Mouse (Mus musculus) layer of hippocampus, adult 9-11 months (tissue): ENCODE results near the gene Ly6g6c.

Experiments
- DNase-seq: peaks from one replicate; pipeline ENCODE4 v3.0.0; 2022

The Ly6g6c gene

DNA sequence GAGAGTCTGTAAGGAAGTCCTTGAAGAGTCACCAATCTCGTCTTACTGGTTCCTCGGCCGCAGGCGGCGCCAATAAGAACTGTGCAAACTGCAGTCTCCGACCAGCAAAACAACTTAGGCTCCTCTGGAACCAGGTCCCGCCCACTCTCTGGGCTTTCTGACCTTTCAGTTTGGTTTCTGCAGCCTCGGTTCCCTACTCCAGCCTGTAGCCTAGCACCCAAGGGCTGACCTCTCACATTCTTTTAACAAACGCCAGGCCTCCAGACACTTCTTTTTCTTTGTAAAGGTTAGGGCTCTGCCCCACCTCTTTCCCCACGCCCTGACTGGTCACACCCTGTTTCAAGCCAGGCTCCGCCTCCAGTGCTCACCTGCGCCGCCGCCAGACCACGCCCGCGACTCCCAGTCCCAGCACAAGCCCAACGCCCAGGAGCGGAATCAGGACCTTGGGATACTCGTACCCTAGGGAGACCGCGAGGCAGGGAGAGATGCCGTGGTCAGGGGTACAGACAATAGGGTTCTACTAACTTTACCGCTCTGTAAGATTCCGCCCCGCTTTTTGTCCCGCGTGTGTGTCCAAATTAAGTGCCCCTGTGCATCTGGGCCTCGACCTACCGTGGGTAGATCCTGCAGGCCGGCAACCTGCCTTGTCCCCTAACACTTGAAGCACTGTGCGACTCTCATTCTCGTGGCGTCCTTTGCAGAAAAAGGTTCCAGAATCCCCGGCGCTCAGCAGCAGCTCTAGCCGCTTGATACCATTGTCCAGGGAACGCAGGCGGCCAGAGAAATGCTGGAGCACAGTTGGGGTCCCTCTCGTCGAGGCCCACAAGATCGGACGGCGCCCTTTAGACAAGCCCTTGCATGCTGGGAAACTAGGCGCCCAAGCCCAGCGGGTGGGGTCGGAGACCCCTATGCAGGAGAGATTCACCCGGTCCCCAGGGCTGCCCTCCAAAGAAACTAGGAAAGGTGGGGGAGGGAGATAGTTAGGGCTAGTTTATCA, at the start of gene Ly6g6c:
Gene Ly6g6c (plus strand): TSS at position 438 of the 997 bp plus-strand sequence.
- DNase-seq = no peak

DNA sequence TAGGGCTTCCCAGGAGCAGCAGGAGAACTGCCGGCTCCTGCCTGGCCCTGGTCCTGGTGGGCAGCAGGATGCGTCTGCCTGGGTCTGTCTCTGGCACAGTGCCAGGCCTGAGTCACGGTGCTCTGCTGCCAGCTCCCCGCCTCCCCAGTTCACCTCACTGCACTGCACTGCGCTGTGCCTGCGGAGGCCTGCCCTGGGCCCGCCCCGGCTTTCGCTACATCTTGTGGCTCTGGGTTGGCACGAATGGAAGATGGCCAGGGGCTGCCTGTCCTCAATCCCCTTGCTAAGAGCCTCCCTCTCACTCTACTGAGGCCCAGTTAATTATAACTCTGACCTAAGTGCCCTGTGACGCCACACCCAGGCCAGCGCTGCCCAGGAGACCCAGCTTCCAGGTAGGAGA, 48.8 kb upstream of the Ly6g6c start, which contains the start of gene Vwa7:
Gene Vwa7 (plus strand): TSS at position 204 of the 400 bp plus-strand sequence.
- no peak for DNase-seq

DNA sequence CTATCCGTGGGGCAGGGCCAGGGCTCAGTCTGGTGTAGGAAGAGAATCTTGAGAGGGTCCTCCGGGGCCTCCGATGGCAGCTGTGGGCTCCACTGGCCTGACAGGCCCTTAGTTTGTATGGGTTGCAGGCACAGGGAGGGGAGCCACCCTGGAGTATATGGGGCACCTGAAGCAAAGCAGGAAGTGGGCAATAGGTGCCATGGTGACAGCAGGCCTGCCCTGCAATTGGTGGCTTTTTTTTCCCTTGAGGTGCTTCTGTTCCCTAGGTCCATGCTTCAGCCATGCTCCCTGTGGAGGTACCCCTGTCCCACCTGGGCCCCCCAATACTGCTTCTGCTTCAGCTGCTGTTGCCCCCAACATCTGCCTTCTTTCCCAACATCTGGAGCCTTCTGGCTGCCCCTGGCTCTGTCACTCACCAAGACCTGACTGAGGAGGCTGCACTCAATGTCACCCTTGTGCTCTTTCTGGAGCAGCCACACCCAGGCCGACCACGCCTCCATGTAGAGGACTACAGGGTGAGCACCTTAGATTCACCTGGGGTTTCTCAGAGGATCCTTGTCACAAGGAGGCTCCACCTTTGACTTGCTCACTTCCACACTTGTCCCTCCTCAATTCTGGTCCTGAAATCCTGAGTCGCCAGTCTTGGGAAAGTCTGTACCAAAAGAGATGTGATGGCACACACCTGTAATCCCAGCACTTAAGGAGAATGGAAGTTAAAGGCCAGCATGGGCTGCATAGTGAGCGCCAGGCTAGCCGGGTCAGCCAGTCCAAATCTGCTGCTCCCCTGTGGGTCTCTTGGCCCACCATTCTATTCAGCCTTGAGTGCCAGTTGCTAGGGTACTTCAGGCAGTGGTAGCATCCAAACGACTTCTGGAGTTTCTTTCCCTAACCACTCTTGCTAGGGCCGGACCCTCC, 48.1 kb upstream of the Ly6g6c start:
- no peak for DNase-seq

DNA sequence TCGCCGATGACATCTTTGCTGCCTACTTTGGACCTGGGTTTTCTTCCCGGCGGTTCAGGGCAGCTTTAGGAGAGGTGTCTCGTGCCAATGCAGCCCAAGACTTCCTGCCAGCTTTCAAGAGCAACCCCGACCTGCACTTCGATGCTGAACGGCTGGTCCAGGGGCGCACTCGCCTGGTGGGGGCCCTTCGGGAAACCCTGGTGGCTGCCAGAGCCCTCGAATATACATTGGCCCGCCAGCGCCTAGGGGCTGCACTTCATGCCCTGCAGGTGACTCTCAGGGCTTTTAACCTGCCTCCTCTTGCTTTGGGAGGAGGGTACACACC, 47.5 kb upstream of the Ly6g6c start:
- no peak for DNase-seq

DNA sequence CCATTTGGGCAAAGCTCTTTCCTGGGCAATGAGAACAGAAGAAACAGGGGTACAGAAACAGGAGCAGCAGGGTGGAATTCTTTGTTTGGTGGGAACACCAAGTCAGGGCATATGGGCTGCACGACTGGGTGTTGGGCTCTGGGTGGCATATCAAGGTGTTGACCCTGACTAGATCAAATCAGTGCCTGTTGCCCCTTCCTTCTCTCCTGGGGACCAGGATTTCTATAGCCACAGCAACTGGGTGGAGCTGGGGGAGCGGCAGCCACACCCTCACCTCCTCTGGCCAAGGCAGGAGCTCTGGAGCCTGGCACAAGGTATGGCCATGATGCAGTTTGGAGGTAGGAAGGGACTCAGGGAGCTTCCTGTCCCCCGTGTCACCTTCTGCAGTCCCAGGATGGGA, 47.0 kb upstream of the Ly6g6c start:
- no peak for DNase-seq

DNA sequence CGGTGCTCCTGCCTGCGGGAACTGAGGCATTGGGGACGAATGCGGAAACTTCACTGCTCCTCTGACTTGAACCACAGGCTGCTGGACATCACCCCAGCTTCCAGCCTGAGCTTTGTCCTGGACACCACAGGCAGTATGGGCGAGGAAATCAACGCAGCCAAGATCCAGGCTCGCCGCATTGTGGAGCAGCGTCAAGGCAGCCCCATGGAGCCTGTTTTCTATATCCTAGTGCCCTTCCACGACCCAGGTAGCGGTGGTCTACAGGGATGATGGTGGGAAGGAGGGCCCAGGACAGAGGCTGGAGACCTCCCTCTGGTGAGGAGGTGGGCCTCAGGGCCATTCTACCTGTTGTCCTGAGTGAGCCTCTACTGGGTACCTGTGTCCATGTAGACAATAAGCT, 45.3 kb upstream of the Ly6g6c start:
- no peak for DNase-seq

DNA sequence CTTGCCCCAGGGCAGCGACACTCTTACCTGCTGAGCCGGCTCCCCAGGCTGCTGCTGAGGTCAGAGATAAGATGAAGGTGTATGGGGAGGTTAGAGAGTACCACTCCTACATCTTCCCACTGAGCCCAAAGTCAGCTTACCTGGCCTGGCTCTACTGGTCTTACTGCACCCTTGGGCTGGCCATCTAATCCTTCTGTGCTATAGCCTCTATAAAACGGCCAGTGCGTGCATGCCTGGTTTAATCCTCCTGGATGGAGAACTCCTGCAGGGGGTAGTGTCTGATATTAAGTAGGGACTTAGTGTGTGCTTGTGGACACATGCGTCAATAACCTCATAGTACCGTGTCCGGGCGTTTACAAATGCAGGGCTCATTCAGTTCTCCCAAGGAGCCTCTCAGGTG, 44.6 kb upstream of the Ly6g6c start:
- no peak for DNase-seq

DNA sequence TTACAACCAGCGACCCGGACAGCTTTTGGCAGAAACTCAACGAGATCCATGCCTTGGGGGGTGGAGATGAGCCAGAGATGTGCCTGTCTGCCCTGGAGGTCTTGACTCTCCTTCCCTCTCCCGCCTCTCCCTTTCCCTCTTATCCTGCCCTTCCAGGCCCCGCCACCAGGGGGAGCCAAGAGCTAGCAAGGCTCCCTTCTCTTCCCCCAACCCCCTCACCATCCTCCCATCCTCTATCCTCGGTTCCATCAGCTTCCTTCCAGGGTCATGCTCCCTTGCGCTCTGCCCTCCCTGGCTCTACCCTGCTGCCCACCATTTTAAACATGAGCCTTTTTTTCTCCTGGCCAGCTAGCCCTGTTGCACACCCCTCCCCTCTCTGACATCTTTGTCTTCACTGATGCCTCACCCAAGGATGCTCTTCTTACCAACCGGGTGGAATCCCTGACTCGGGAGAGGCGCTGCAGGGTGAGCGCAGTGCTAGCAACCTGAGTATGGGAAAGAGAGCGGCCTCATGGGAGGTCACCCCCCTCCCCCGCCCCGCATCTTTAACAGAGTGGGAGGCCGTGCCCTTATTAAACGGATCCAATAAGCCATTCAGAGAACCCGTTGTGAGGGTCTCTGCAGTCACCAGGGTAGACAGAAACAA, 43.9 kb upstream of the Ly6g6c start:
- DNase-seq = peak; percentile 80

DNA sequence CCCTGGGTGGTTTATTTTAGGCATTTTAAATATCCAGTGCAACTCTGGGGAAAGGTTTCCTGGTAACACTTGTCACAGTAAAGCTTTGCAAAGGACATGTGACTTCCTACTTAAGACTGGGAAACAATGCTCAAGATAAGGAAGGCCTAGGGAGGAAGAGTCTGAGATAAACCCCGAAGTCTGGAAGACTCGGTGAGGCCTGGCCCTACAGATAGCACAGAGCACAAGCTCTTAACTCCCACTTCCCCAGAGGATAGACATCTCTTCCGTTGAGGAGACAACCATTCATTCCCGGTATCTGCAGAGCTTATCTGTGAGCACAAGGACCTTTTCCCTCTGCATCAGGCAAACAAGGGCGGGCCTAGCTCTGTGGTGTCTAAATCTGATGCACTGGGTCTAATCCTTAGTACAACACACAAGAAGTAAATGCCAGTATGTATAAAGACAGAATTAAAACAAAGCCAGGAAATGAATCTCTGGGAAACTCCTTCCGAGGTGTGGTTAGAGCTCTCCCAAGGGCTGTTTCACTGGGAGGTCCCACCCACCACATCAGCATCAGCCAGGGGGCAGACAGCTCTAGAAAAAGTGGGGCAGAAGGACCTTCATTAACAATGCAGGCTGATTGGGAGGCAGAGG, 43.2 kb upstream of the Ly6g6c start:
- DNase-seq = no peak

DNA sequence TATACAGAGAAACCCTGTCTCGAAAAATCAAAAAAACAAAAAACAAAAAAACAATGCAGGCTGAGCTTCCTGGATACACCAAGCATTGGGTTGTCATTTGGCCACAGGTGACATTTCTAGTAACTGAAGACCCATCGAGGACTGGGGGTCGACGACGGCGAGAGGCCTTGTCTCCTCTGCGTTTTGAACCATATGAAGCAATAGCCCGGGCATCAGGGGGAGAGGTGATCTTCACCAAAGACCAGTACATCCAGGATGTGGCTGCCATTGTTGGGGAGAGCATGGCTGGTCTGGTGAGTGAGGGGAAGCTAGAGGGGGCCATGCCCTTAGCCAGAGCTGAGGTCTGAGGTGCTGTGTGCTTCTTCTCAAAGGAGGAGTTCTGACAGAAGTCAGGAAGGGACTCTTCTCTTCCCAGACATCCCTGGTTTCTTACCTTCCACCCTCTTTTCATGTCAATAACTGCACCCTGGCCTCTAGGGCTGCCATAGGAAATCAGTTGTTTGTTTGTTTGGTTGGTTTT, 42.6 kb upstream of the Ly6g6c start:
- no peak for DNase-seq

DNA sequence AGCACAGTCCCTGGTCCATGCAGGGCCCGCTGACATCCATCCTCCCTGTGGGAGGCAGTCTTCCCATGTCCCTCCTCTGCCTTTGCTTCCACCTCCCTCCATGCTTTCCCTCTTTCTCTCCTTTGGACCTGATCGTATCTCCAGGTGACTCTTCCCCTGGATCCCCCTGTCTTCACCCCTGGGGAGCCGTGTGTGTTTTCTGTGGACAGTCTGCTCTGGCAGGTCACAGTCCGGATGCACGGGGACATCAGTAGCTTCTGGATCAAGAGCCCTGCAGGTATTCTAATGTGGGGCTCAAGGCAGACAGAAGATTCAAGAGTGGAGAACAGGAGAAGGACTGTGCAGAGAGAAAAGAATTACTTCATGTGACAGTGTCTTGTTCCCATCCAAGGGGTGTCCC, 42.0 kb upstream of the Ly6g6c start:
- DNase-seq = no peak

DNA sequence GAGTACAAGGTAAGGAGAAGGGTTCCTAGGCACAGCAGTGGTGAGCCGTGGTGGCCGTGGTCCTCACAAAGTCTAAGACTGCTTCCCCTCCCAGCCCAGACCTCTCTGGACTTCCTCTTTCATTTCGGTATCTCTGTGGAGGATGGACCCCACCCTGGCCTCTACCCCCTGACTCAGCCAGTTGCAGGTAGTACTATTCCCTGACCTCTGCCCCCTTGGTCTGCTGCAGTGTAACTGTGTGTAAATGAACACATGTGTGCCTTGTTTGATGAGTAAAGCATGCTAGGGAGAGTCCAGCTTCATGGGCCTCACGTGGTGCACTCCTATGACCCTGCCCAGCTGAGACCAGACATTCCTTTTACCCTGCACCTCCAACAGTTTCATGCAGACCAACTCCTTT, 41.4 kb upstream of the Ly6g6c start:
- DNase-seq = no peak

DNA sequence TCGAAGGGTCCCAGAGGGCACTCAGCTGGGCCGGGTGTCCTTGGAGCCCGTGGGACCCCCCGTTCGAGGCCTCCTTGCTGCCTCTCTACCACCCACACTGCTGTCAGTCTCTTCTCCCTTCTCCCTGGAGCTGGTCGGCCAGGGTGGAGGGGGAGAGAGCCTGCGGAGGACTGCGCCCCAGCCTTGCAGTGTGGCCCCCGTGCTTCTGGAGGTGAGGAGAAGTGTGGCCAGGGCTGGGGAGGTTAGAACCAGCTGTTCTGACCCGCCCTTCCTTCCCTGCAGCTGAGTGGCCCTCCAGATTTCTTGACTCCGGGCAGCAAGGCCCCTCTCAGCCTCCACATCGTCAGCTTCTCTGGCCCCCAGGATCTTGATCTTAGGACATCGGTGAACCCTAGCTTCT, 40.9 kb upstream of the Ly6g6c start:
- DNase-seq = no peak

DNA sequence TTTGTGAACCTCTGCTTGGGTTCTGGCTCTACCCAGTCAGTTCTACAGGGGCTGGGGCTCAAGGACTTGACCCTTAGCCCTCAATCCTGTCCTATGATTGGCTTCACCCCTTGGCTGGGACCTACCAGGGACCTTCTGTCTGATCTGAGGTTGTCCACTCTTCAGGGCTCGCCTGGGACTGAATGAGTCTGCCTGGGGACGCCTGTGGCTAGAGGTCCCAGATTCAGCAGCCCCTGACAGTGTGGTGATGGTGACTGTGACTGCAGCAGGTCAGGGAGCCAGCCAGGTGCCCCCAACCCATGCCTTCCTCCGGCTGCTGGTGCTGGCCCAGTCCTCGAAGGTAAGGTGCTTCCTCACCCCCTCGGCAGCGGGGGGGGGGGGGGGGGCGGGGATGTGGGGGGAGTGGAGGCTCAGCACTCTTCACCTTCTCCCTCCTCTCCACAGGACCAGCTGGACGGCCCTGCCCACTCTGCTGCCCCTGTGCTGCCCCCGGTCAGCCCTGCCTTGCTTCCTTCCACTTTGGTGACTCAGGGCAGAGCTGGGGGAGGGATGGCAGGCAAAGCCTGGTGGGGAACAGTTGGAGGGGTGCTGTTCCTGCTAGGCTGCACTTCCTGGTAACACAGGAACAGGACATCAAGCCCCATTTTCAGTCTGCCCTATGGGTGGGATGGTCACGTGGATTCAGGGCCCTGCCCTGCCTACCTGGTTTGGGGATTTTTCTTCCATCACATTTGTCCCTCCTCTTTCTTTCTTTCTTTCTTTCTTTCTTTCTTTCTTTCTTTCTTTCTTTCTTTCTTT, 40.3 kb upstream of the Ly6g6c start:
- DNase-seq = no peak

DNA sequence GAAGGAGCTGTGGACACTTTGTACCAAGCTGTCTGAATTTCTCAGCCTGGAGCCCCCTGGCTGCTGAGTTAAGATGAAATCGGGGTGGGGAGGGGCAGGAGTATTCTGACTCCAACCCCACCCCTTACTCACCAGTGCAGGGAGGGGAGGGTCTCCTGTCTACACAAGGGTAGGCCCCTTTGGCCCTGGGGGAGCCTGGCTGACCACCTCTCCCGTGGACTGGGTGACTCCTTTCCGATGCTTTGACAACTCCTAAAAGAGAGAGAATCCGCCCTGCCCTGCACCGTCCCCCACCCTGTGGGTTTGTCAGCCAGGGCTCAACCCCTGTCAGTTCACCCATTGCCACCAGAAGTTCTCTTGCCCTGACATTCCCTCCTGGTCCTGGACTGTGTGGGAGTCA, 39.0 kb upstream of the Ly6g6c start:
- no peak for DNase-seq

DNA sequence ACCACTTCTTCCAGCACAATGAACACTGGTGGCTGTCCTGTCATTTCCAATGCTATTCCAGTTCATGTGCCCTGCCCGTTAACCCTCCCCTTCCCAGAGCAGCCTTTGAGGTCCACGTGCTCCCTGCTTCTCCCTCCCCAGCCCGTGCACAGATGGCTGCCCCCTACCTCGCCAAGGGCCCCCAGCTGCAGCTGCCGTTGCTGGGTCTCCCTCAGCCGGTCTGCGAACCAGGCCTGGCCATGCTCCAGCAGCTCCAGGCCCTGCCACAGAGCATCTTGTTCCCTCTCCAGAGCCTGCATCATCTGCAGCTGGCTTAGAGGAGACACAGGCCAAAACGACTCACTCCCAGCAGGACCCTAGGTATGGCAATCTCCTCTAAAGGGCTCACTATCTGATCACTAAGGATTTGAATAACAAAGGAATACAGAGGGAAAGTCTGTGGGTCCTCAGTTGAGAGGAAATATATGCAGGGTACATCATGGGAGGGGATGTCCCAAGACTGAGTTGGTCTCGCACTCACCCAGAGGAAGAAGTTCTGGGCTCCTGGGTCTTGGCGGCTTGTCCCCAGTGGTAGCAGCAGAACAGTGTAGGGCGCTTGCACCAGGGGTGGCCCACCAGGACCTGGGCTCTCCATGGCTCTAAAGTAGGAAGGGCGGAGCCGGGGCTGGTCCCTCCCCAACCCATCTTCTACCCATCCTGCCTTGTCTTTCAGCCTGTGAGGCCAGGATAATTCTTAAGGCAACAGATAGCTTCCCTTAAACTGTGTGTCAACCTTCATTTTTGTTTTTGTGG, 37.7 kb upstream of the Ly6g6c start, which contains the start of gene Sapcd1:
Gene Sapcd1 (minus strand): TSS at position 740 of the 792 bp plus-strand sequence.
- peak; percentile 83 for DNase-seq

DNA sequence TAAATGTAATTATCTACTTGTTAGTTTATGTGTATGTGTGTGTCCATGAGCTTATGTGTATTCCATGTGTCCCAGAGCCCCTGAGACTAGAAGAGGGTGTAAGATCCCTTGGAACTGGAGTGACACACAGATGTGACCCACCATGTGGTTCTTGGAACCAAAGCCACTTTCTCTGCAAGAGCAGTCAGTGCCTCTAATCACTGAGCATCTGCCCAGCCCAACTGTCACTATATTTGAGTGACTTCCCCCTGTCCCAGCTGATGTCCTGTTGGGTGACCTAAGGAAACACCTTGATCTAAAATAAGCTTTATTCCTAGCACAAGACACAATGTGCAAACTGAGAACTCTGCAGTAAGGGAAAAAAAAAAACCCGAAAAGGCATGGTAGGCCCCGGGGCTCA, 36.9 kb upstream of the Ly6g6c start:
- no peak for DNase-seq

DNA sequence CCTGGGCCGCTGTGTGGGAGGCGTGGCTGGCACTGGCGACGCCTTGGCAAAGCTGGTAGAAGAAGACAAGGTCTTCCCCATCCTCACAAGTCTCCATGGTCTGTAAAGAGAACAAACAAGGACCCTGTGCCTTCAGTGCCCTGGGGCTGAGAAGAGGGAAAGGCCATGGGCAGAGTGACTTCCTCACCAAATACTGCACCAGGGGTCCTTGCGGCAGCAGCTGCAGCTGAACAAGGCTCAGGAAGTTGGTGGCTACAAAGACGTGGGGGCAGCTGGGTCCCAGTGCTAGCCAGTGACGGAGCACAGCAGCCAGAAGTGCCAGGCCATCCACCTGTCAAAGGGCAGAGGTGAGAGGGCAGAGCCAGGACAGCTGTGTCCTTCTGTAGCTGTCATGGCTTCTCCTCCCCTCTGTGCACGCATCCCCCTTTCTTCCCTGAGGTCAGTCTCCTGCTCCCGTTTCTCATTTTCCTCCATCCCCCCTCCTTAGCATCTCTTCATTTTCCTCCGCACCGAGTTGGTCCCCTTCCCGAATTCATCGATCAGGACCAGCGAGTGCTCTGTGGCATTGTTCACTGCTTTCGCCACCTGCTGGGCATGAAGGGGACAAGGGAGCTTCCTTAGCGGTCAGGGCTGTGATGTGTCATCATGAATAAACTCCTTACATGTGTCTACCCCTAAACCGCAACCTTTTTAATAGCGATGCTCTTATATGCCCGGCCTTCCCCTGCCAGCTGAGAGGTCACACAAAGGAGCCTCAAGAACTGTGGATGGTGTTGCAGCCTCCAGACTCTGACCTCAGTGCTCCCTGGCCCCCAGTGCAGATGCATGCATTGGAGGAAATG, 35.3 kb upstream of the Ly6g6c start:
- no peak for DNase-seq

DNA sequence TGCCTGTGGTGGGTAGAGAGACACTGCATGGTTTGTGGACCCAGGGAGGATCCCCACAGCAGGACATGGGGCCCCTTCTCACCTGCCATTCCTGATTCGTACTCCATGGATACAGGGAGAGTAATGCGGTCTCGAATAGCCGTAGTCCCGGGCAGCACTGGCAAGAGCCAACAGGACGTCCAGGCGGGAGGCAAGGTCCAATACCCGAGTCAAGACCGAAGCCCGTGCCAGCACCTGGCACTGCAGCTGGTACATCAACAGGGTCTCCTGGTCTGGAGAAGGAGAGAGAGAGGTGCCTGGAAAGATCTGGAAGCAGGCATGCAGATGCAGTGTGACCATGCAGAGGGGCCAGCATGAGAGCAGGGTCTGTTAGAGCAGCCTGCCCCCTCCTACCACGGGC, 33.9 kb upstream of the Ly6g6c start:
- DNase-seq = no peak

DNA sequence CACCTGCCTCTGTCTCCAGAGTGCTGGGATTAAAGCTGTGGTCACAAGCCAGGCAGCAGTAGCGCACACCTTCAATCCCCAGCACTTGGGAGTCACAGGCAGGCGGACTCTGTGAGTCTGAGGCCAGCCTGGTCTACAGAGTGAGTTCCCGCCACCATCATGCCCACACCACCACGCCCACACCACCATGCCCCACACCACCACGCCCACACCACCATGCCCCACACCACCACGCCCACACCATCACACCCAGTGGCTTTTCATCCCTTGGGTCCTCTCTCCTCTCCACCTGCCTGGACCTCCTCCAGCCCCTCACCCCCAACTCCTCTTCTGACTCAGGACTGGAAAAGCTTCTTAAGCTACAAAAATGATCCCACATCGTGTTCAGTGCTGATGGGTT, 33.3 kb upstream of the Ly6g6c start:
- no peak for DNase-seq
